Mouse (Mus musculus): ENCODE measurements at regions not wholly inside any gene's neighbourhood (a gene's known extent, or its start where the extent isn't known, plus 50 kb on each side); places are given as distances from the start of the nearest gene placed in this dataset.

- Histone ChIP-seq H3K4me3 (ENCODE audit: low read depth, low read length) (no peak overlapping the region), H3K9me3 (ENCODE audit: low read depth, low read length) (no peaks in the 10 kb centered on the region), H3K4me2 (no peak overlapping the region), H3K9ac (no peak overlapping the region), H3K36me3 (ENCODE audit: insufficient read depth) (no peaks in the 10 kb centered on the region), H3K4me1 (ENCODE audit: insufficient read depth) (no peaks in the 10 kb centered on the region), H3K27me3 (ENCODE audit: insufficient read depth, low read length) (no peaks in the 10 kb centered on the region), H3K27ac (ENCODE audit: low read depth) (no peak overlapping the region)
- TF ChIP-seq CTCF (IDR thresholded peaks at IDR 0.05; ENCODE audit: low read depth) = no peak
- WGBS = 86% methylated on average over 4 of the region's 4 CpGs
- DNase-seq = no peak
- no peak for ATAC-seq (ENCODE audit: insufficient read depth)
These were observed 166.3 kb upstream of the Ado start for GRCm38 (mm10) chr10:67715046-67715445.

GRCm38 (mm10) chr10:67713098-67713497, 164.3 kb upstream of the Ado start:
- Histone ChIP-seq H3K4me3 (ENCODE audit: low read depth, low read length) (no peak overlapping the region), H3K4me1 (ENCODE audit: insufficient read depth) (no peaks in the 10 kb centered on the region), H3K9ac (no peak overlapping the region), H3K27me3 (ENCODE audit: insufficient read depth, low read length) (no peaks in the 10 kb centered on the region), H3K36me3 (ENCODE audit: insufficient read depth) (no peaks in the 10 kb centered on the region), H3K27ac (ENCODE audit: low read depth) (no peak overlapping the region), H3K9me3 (ENCODE audit: low read depth, low read length) (no peaks in the 10 kb centered on the region), H3K4me2 (no peak overlapping the region)
- WGBS = 63% methylated on average over 10 of the region's 10 CpGs
- ATAC-seq (ENCODE audit: insufficient read depth) (no peak), DNase-seq (no peak)
- no peak for TF ChIP-seq CTCF (IDR thresholded peaks at IDR 0.05; ENCODE audit: low read depth)

- H3K36me3 ChIP-seq (ENCODE audit: insufficient read depth) = no peaks in the 10 kb centered on the region
- TF ChIP-seq CTCF (IDR thresholded peaks at IDR 0.05; ENCODE audit: low read depth) = no peak
These were observed 163.9 kb upstream of the Ado start for GRCm38 (mm10) chr10:67712665-67713064.

GRCm38 (mm10) chr10:67711961-67712360, 163.2 kb upstream of the Ado start:
- no peak overlapping the region for H3K4me2 ChIP-seq
- H3K36me3 ChIP-seq (ENCODE audit: insufficient read depth) = no peaks in the 10 kb centered on the region
- H3K9ac ChIP-seq = no peak overlapping the region
- WGBS = 93% methylated on average over 3 of the region's 3 CpGs
- no peak for TF ChIP-seq CTCF (IDR thresholded peaks at IDR 0.05; ENCODE audit: low read depth)
- no peak overlapping the region for H3K4me3 ChIP-seq (ENCODE audit: low read depth, low read length)
- ATAC-seq (ENCODE audit: insufficient read depth) = no peak
- DNase-seq = no peak
- no peak overlapping the region for H3K27ac ChIP-seq (ENCODE audit: low read depth)
- H3K27me3 ChIP-seq (ENCODE audit: insufficient read depth, low read length) = no peaks in the 10 kb centered on the region
- H3K4me1 ChIP-seq (ENCODE audit: insufficient read depth) = no peaks in the 10 kb centered on the region
- H3K9me3 ChIP-seq (ENCODE audit: low read depth, low read length) = no peaks in the 10 kb centered on the region

More at GRCm38 (mm10) chr10:67712665-67713064, 163.9 kb upstream of the Ado start:
- ATAC-seq (ENCODE audit: insufficient read depth) (no peak), DNase-seq (peak; percentile 49)
- Histone ChIP-seq H3K9ac (no peak overlapping the region), H3K27me3 (ENCODE audit: insufficient read depth, low read length) (no peaks in the 10 kb centered on the region), H3K27ac (ENCODE audit: low read depth) (no peak overlapping the region), H3K4me2 (no peak overlapping the region), H3K9me3 (ENCODE audit: low read depth, low read length) (no peaks in the 10 kb centered on the region), H3K4me1 (ENCODE audit: insufficient read depth) (no peaks in the 10 kb centered on the region), H3K4me3 (ENCODE audit: low read depth, low read length) (no peak overlapping the region)
- WGBS = 59% methylated on average over 6 of the region's 6 CpGs

GRCm38 (mm10) chr10:67706436-67706835, 157.7 kb upstream of the Ado start:
- no peak for DNase-seq

GRCm38 (mm10) chr10:67702783-67703455, 154.2 kb upstream of the Ado start:
- Histone ChIP-seq H3K27ac (ENCODE audit: low read depth) (no peak overlapping the region), H3K4me1 (ENCODE audit: insufficient read depth) (no peaks in the 10 kb centered on the region), H3K4me3 (ENCODE audit: low read depth, low read length) (no peak overlapping the region), H3K4me2 (no peak overlapping the region), H3K9me3 (ENCODE audit: low read depth, low read length) (no peaks in the 10 kb centered on the region), H3K27me3 (ENCODE audit: insufficient read depth, low read length) (no peaks in the 10 kb centered on the region), H3K9ac (no peak overlapping the region), H3K36me3 (ENCODE audit: insufficient read depth) (no peaks in the 10 kb centered on the region)
- ATAC-seq (ENCODE audit: insufficient read depth) (no peak), DNase-seq (peak; percentile 50)
- no peak for TF ChIP-seq CTCF (IDR thresholded peaks at IDR 0.05; ENCODE audit: low read depth)
- WGBS = 59% methylated on average over 9 of the region's 9 CpGs

More at GRCm38 (mm10) chr10:67706436-67706835, 157.7 kb upstream of the Ado start:
- H3K27me3 ChIP-seq (ENCODE audit: insufficient read depth, low read length) = no peaks in the 10 kb centered on the region
- 52% methylated on average over 7 of the region's 7 CpGs for WGBS
- no peaks in the 10 kb centered on the region for H3K9me3 ChIP-seq (ENCODE audit: low read depth, low read length)
- no peak overlapping the region for H3K4me3 ChIP-seq (ENCODE audit: low read depth, low read length)
- no peak overlapping the region for H3K27ac ChIP-seq (ENCODE audit: low read depth)
- H3K9ac ChIP-seq = no peak overlapping the region
- H3K4me2 ChIP-seq = no peak overlapping the region
- H3K4me1 ChIP-seq (ENCODE audit: insufficient read depth) = no peaks in the 10 kb centered on the region
- no peak for TF ChIP-seq CTCF (IDR thresholded peaks at IDR 0.05; ENCODE audit: low read depth)
- no peaks in the 10 kb centered on the region for H3K36me3 ChIP-seq (ENCODE audit: insufficient read depth)
- ATAC-seq (ENCODE audit: insufficient read depth) = no peak

- no peak for ATAC-seq (ENCODE audit: insufficient read depth)
- DNase-seq = no peak
- no peaks in the 10 kb centered on the region for H3K9me3 ChIP-seq (ENCODE audit: low read depth, low read length)
- H3K4me1 ChIP-seq (ENCODE audit: insufficient read depth) = no peaks in the 10 kb centered on the region
- no peaks in the 10 kb centered on the region for H3K27me3 ChIP-seq (ENCODE audit: insufficient read depth, low read length)
- no peak overlapping the region for H3K9ac ChIP-seq
- no peak overlapping the region for H3K4me3 ChIP-seq (ENCODE audit: low read depth, low read length)
- WGBS = 37% methylated on average over 16 of the region's 16 CpGs
- TF ChIP-seq CTCF (IDR thresholded peaks at IDR 0.05; ENCODE audit: low read depth) = no peak
- H3K4me2 ChIP-seq = 0 out of 2 replicates have a peak overlapping the region, but pooled peaks have one; percentile 2
- no peaks in the 10 kb centered on the region for H3K36me3 ChIP-seq (ENCODE audit: insufficient read depth)
- H3K27ac ChIP-seq (ENCODE audit: low read depth) = no peak overlapping the region
These were observed 148.8 kb upstream of the Ado start for GRCm38 (mm10) chr10:67697401-67698195.
